Mouse (Mus musculus): ENCODE measurements around the gene Myof.

Myof gene

DNA sequence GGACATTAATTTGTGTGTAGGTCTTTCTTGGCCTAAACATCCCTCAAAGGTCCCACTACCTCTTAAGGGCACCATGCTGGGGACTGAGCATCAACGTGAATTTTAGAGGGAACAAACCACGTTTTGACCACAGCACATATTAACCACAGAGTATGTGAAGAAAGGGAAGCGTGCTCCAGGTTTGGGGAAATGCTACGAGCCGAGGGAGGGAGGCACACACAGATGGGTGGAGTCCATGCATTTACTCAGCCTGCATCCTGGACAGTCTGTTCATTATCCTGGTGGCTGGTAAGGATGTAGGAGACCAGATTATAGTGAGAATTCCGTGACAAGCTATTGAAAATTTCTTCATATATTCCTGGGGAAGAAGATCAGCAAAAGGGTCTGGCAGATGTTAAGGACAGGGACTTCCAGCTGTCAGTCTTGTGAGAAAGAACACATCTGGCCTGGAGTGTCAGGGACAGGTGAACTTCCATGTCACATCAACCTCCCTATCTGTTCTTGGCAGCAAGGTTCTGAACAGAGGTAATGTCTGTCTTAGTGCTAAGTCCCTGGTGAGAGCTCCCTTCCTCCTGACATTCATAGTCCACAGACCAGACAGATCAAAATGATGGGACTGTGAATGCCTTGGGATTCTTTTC is 166.7 kb downstream of the Myof start:
- DNase-seq (ENCODE audit: low read depth, low spot score): no peak

DNA sequence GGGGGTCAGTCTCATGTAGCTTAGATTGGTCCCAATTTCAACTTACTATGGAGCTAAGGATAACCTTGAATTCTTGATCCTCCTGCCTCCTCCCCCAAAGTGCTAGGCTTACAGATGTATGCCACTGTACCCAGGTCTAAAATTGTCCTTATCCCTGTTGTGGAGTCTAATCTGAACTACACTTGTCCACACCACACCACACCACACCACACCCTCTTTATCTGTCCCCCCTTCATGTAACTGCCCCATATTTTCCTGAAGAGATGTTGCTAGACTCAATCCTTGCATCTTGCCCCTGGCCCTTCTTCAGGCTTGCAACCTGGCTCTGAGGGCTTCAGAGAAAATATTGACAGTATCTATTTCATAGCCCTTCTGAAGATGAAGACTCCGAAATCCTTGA is 169.9 kb downstream of the Myof start:
- DNase-seq (ENCODE audit: low read depth, low spot score): no peak

DNA sequence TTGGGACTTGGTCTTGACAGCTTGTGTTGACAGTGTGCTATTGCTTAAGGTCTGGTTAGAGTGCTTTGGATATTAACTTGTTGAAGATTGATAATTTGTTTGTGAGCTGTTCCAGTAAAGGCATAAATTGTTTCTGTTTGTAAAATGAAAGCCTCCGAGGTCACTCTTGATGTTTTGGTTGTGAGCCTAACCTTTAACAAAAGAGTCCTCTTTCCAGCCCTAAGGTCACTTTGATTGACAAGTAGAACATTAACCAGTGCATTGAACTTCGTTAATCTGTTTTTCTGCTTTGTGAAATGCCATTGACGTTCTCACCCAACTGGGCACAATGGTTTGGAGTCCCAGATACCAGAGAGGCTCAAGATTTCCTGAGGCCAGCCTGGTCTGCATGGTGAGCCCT is 175.8 kb downstream of the Myof start:
- DNase-seq (ENCODE audit: low read depth, low spot score): no peak

DNA sequence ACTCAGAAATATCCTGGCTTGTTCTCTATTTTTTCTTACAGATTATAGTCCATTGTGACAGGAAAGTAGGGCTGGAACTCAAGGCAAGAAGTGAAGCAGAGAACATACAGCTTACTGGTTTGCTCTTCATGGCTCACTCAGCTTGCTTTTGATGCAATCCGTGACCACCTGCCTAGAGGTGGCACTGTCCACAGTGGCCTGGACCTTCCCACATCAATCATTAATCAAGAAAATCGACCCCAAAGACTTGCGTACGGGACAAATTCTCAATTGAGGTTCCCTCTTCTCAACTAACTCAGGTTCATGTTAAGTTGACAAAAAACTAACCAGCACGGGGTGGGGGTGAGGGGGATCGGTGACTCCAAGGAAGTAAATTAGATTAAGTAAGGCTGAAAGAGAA is 176.4 kb downstream of the Myof start:
- no peak for DNase-seq (ENCODE audit: low read depth, low spot score)

DNA sequence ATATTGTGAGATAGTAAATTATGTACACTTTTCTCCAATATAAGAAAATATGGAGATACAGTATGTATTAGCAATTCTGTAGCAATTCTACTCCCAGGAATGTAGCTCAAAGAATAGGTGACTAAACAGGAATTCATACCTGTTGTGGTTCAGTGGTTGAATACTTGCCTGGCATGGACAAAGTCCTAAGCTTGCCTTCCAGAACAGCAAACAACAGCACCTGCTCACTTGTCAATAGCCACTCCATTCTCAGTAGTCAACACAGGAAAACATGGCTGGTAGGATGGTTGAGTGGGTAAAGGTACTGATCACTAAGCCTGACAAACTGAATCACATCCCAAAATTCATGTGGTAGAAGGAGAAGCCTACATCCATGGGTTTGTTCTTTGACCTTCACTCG is 182.2 kb downstream of the Myof start:
- DNase-seq (ENCODE audit: low read depth, low spot score): no peak

DNA sequence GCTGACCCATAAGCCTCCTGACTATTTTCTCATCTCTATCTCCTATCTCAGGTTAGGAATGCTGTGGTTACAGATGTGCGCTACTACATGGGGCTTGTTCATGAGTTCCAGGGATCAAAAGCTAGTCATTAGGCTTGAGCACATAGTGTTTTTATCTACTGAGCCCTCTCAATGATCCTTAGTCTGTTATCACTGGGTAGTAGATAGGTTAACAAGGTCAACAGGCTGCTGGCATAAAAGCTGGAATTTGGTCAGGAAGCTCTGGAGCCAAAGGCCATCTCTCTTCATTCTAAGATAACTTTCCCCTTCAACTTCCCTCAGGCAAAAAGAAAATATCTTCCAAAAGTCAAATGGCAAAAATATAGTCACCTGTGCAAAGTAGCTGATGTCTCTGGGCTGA is 183.1 kb downstream of the Myof start:
- DNase-seq (ENCODE audit: low read depth, low spot score): no peak

DNA sequence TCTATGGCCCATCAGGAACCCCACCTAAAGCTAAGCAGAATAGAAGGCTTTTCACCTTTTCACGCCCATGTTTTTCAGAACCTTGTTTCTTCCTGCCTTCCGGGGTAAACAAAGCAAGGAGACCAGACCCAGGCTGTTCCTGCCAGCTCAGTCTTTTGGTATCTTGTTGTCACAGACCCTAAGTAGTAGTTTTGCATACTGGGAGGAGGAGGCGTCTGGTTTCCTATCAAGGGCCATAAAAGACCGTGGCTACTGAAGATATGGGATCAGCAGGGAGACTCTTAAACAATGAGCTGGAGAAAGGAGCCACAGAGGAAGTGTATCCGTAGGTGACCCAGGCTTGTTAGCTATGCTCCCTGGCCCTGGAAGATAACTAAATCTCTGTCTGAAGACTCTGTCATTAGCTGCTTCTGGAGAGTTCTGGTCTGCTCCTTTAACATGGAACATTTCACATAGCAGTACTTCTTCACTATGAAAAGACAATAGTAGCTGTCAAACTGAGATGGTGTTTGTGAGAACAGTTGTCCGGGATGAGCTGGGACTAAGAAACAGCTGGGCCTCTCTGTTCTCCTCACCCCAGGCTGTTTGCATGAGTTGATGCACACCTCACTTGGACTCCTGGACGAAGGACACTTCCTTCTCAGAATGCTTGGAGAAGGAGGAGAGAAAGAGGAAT is 184.8 kb downstream of the Myof start:
- no peak for DNase-seq (ENCODE audit: low read depth, low spot score)

DNA sequence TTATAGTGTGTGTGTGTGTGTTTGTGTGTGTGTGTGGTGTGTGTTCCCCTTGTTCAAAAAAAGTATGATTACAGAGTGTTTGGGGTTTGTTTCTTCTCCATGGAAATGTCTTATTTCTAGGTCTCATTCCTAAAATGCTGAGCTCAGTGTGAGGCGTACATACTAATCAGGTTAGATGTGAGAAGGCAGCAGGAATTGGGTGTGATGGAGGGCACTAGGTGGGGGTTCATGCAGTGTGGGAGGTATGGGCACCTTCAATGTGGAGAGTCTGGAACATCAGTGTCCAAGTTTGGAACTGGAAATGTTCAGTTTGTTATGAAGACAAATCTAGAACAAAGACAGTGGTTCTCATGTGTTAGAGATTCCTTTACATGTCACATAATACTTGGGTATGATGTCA is 191.3 kb downstream of the Myof start:
- no peak for DNase-seq (ENCODE audit: low read depth, low spot score)

DNA sequence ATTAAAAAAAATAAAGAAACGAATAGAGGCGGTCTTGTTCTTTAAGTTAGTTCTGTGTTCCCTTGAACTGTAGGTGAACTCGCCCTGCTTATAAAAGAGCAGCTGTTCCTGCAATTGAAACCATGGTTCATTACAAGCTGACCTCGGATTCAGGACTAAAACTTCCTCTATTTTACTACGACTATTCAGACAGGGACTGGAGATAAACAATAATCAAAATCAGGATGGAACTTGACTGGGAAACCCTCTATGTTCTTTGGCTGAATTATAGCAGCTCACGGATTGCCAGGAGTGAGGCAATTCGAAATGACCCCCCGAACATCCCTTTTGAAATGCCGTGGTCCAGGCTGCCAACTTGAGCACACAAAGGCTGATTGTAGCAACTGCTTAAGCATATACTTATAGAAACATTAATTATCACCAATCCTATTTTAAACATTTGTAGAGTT is 191.8 kb downstream of the Myof start:
- no peak for DNase-seq (ENCODE audit: low read depth, low spot score)

Measured in retina, postnatal 7 days (tissue).